ENCODE assay signal across 14 mouse cellular contexts in the genomic region with DNA sequence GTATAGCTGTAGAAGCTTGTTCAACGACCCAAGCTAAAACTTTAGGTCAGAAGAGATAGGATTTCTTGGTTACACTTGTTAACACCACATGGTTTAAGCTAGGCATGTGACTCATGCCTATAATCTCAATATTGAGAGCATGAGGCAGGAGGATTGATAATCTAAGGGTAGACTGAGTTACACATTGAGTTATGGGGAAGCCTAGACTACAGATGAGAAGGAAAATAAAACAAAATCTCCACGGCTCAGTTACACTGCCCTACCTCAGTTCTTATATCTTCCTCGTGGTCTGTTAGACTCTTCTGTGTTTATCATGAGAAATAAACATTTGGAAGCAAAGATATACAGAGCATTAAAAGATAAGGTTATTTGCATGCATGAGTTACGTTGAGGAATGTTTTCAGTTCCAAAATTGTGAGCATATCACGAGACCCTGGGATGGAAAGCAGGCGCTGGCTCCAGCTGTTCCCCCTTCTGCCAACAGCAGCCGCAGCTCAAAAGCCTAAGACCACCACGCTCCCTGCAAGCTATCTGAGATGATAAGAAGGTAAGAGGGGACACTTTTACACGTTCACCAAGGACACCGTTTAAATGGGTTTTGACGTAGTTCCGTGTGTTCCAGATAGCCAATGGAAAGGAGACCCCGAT.
"Had no signal": no experiment of that assay in that cellular context is flagged by ENCODE, and none has a peak within 500 bp of the region (broad histone marks: within the 10 kb centered on the region; RNA-seq: fewer than 3 reads in every experiment).

No protein-coding gene starts in this region.

- H3K27ac ChIP-seq: layer of hippocampus, adult 2 months; midbrain, embryonic 13.5 days; neural tube, embryonic 15.5 days had no signal

- H3K4me1 ChIP-seq: midbrain, embryonic 13.5 days; neural tube, embryonic 15.5 days had no signal

- H3K36me3 ChIP-seq: midbrain, embryonic 13.5 days; neural tube, embryonic 15.5 days had no signal

- H3K4me2 ChIP-seq: liver, embryonic 11.5 days; midbrain, embryonic 13.5 days; neural tube, embryonic 15.5 days had no signal

- H3K4me3 ChIP-seq: layer of hippocampus, adult 2 months; midbrain, embryonic 13.5 days; myocyte; neural tube, embryonic 15.5 days had no signal

- DNase-seq: kidney, adult 11 months; kidney, postnatal 10 days; kidney, postnatal 4 days; left cerebral cortex, postnatal 4 days; lung, postnatal 10 days; right cerebral cortex, adult 18-20 months; right cerebral cortex, postnatal 25 days; thymus, adult 18-20 months; thymus, postnatal 25 days had no signal

- H3K9me3 ChIP-seq: midbrain, embryonic 13.5 days; neural tube, embryonic 15.5 days had no signal

- H3K27me3 ChIP-seq: midbrain, embryonic 13.5 days; neural tube, embryonic 15.5 days had no signal

- H3K9ac ChIP-seq: midbrain, embryonic 13.5 days; neural tube, embryonic 15.5 days had no signal

- ATAC-seq: midbrain, embryonic 13.5 days had no signal
